Mouse (Mus musculus) liver, embryonic 11.5 days (tissue): Measurements from ENCODE around the gene Art3. TPM values are rescaled to one million over a fixed set of nuclear protein-coding genes. Genes with fewer than 3 reads are reported as not detected.

Experiments used
- ATAC-seq: fragments of 200-750 bp; cut with Nextera tagmentation; replicated peaks from 2 replicates; pipeline ENCODE4 v1.8.0; 2017; ENCODE audit warnings: moderate number of reproducible peaks, mild to moderate bottlenecking, moderate TSS enrichment, moderate library complexity; ENCODE audit not compliant: low FRiP score
- DNase-seq: peaks from one replicate; pipeline ENCODE4 v3.0.0-alpha.2; 2017; ENCODE audit warnings: low spot score
- H3K27ac ChIP-seq: fragments of 300-500 bp; sonication (generic); 2 replicates; pipeline ENCODE4 v1.5.1; 2014; ENCODE audit warnings: mild to moderate bottlenecking, low read depth, low read length, control low read depth
- H3K27me3 ChIP-seq: fragments of 300-500 bp; sonication (generic); replicated peaks from 2 replicates; pipeline ENCODE4 v1.6.1; 2014; ENCODE audit warnings: low read length, mixed read lengths; ENCODE audit not compliant: control insufficient read depth, insufficient read depth
- H3K36me3 ChIP-seq: fragments of 300-500 bp; sonication (generic); 2 replicates; pipeline ENCODE4 v1.6.1; 2014; ENCODE audit warnings: mild to moderate bottlenecking, low read length, moderate library complexity, mixed read lengths; ENCODE audit not compliant: control insufficient read depth, insufficient read depth
- H3K4me1 ChIP-seq: fragments of 300-500 bp; sonication (generic); replicated peaks from 2 replicates; pipeline ENCODE4 v1.6.1; 2014; ENCODE audit warnings: low read length, mixed read lengths; ENCODE audit not compliant: control insufficient read depth, insufficient read depth
- H3K4me2 ChIP-seq: fragments of 300-500 bp; sonication (generic); 2 replicates; pipeline ENCODE4 v1.6.1; 2014; ENCODE audit warnings: mild to moderate bottlenecking, control low read depth, moderate library complexity
- H3K4me3 ChIP-seq: fragments of 300-500 bp; sonication (generic); 2 replicates; pipeline ENCODE4 v1.5.1; 2014; ENCODE audit warnings: low read depth, low read length, control low read depth
- H3K9ac ChIP-seq: fragments of 300-500 bp; sonication (generic); 2 replicates; pipeline ENCODE4 v1.6.1; 2014; ENCODE audit warnings: low read depth, low read length, control low read depth
- H3K9me3 ChIP-seq: fragments of 300-500 bp; sonication (generic); 2 replicates; pipeline ENCODE4 v1.6.1; 2016; ENCODE audit warnings: low read length, inconsistent platforms, mixed read lengths; ENCODE audit not compliant: control insufficient read depth
- WGBS: fragments of 180-500 bp; shearing (Covaris S2); extraction: QIAGEN DNeasy Blood & Tissue Kit; methylation state at CpG from one replicate; pipeline ENCODE4 v1.1.7; 2014; 5-methylcytosine and 5-hydroxymethylcytosine counted together
- polyA plus RNA-seq: library from polyadenylated mRNA; unstranded; fragments of >200 nt; fragmentation: Nextera tagmentation; extraction: Ambion mirVana; gene quantifications from 2 replicates; pipeline ENCODE4 v1.2.1, GENCODE M21; 2014

Art3 gene
- polyA plus RNA-seq, 1 experiment from 2014 or later: 1.8 TPM

DNA sequence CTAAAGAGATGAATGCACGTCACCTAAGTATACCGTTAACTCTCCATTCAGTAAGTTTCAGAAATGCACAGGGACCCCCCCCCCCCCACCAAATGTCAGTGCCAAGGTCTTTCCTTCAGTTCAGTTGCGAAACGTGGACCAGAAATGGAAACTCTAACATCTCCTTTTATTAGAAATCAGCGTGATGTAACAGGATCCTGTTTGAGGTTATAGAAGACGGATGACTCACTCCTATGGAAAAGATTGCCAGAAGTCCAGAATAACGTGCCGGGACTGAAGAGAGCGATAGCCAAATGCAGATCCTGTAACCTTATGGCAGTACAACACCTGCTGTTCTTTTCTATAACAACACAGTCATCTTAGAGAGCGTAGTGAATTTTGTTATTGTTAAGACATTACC lies 36.8 kb downstream of the Art3 start:
- no peak overlapping the region for H3K4me2 ChIP-seq
- no peak for DNase-seq
- no peaks in the 10 kb centered on the region for H3K9me3 ChIP-seq
- H3K27ac ChIP-seq: no peak overlapping the region
- H3K4me1 ChIP-seq: peaks cover 10% of the 10 kb centered on the region; the same call in 1 of the 2 replicates
- H3K36me3 ChIP-seq: no peaks in the 10 kb centered on the region
- no peak overlapping the region for H3K4me3 ChIP-seq
- no peaks in the 10 kb centered on the region; the same call in 1 of the 2 replicates for H3K27me3 ChIP-seq
- ATAC-seq: no peak
- no peak overlapping the region for H3K9ac ChIP-seq
- WGBS: 66% methylated on average over 10 of the region's 10 CpGs

DNA sequence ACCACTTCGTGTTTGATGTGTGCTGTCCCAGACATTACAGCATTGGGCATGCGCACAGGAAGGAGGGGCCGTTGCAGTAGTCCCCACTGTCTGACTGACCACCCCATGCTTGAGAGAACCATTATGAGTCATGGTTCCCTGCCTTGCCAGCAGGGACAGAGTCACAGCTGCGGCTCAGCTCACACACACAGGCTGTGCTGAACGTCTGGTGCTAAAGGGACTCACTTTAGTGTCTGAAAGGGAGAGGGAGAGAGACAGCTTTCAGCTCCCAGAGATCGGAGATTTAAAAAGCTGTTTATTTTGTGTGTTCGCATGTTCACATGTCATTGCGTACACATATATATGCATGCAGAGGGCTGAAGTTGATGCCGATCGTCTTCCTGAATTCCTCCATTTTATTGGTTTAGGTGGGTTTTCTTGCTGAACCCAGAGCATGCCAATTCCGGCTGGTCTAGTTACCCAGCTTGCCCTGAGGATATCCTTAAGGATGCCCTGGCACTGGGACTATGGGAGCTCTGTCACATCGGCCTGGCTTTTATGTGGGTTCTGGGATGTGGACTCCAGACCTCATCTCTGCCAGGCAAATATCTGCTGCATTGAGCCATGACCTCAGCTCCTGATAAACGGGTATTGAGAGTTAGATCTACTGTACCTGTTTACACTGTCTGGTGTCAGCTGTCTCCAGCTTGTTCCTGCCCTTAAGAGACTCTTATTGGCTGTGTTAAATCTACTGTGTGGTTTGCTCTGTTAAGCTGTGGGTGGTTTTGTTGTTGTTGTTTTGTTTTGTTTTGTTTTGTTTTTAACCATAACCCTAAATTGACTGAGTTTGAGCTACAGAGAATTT lies 37.7 kb downstream of the Art3 start:
- Histone ChIP-seq H3K4me3 (no peak overlapping the region), H3K4me1 (peaks cover 10% of the 10 kb centered on the region; the same call in 1 of the 2 replicates), H3K9me3 (no peaks in the 10 kb centered on the region), H3K36me3 (no peaks in the 10 kb centered on the region), H3K27ac (no peak overlapping the region), H3K4me2 (no peak overlapping the region), H3K9ac (no peak overlapping the region), H3K27me3 (no peaks in the 10 kb centered on the region)
- peak; percentile 40; the same call in 1 of the 2 replicates for ATAC-seq
- DNase-seq: no peak
- 67% methylated on average over 13 of the region's 13 CpGs for WGBS

DNA sequence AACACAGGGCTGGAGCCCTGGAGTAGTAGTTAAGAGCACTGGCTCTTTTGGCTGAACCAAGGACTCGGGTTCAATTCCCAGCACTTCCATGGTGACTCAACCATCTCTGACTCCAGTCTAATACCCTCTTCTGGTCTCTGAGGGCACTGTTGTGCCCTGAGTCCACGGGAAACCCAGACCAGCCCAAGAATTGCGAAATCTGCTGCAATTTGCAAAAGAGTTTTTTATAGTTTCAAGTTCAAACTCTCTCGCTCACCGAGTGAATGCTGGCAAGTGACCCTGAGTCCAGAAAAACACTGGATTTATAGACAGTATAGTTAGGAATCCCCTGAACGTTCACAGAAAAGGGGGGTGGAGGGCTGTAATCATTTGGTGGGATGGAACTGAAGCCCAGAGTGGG lies 38.8 kb downstream of the Art3 start:
- peaks cover 11% of the 10 kb centered on the region; the same call in 1 of the 2 replicates for H3K4me1 ChIP-seq
- DNase-seq: no peak
- H3K36me3 ChIP-seq: no peaks in the 10 kb centered on the region
- no peak overlapping the region for H3K4me2 ChIP-seq
- 58% methylated on average over 6 of the region's 6 CpGs for WGBS
- no peak overlapping the region for H3K9ac ChIP-seq
- no peak overlapping the region for H3K27ac ChIP-seq
- H3K27me3 ChIP-seq: no peaks in the 10 kb centered on the region
- no peaks in the 10 kb centered on the region for H3K9me3 ChIP-seq
- no peak overlapping the region for H3K4me3 ChIP-seq
- ATAC-seq: no peak

DNA sequence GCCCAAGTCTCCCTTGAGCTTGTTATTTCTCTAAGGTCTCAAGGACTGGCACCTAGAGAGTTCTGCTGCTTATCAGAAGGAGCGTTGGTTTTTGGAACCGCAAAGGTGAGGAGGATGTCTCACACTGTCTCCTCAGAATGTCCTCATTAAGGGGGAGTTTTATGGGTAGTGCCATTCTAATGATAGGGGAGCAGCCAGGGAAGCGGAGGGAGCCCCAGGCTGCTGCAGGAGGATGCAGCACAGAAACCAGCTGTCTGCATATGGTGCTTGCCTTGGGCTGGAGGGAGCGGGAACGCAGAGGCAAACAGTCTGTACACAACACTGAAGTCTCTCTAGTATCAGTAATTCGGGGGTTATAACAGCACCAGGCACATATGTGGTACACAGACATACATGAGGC lies 39.3 kb downstream of the Art3 start:
- Histone ChIP-seq H3K36me3 (no peaks in the 10 kb centered on the region), H3K9ac (no peak overlapping the region), H3K4me1 (peaks cover 16% of the 10 kb centered on the region), H3K4me2 (no peak overlapping the region), H3K9me3 (no peaks in the 10 kb centered on the region), H3K27me3 (no peaks in the 10 kb centered on the region), H3K27ac (no peak overlapping the region), H3K4me3 (no peak overlapping the region)
- WGBS: 87% methylated on average over 6 of the region's 6 CpGs
- ATAC-seq: no peak
- no peak for DNase-seq

DNA sequence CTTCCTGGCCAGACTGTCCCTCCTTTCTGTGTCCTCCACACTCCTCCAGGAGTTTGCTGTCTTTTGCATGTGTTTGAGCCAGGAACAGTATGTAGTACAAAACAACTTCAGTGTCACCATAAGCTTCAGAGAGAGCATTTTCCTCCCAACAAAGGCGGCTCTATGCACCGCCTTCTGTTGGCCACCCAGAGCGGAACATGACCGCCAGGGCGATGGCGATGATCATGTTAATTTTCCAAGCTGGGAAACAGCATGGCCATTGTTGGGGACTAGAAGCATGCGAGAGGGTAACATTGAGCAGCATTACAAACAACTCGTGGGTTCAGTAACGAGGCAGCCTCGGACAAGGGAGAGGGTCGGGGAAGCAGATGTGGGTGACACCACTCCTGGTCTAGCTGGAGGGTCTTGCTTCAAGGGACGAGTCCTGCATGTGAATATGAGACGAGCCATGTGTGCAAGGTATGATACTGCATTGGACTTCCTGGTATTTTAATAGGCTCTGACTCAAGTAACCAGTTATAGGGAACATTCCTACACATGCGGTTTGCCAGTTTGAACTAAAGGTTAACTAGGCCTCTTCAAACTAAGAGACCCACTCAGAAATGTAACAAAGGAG lies 39.8 kb downstream of the Art3 start:
- ATAC-seq (no peak), DNase-seq (no peak)
- H3K4me3 ChIP-seq: no peak overlapping the region
- WGBS: 85% methylated on average over 14 of the region's 14 CpGs
- H3K4me2 ChIP-seq: no peak overlapping the region
- no peaks in the 10 kb centered on the region for H3K36me3 ChIP-seq
- no peaks in the 10 kb centered on the region for H3K27me3 ChIP-seq
- no peak overlapping the region for H3K27ac ChIP-seq
- peaks cover 19% of the 10 kb centered on the region for H3K4me1 ChIP-seq
- no peaks in the 10 kb centered on the region for H3K9me3 ChIP-seq
- no peak overlapping the region for H3K9ac ChIP-seq

DNA sequence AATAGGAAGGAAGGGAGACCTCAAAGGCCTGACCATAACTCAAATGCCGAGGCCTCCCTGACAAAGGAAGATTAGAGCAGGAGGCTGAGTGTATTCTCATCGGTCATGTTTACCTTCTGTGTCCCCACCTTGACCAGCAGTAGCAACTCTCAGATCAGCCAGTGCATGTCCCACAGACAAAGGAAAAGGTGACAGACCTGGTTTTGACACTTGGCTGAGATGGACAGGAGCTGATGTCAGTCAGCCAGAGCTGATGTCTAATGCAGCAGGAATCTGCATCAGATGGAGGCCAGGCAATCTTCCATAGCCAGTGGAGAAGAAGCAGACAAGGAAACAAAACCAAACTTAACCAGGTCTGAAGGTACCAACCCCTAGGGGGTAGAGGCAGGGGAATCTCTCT lies 41.0 kb downstream of the Art3 start:
- no peaks in the 10 kb centered on the region for H3K9me3 ChIP-seq
- peaks cover 19% of the 10 kb centered on the region for H3K4me1 ChIP-seq
- no peak overlapping the region for H3K9ac ChIP-seq
- H3K27ac ChIP-seq: no peak overlapping the region
- DNase-seq (no peak), ATAC-seq (no peak)
- H3K27me3 ChIP-seq: no peaks in the 10 kb centered on the region
- no peaks in the 10 kb centered on the region for H3K36me3 ChIP-seq
- no peak overlapping the region for H3K4me3 ChIP-seq
- WGBS: 23% methylated on average over 2 of the region's 2 CpGs
- no peak overlapping the region for H3K4me2 ChIP-seq

DNA sequence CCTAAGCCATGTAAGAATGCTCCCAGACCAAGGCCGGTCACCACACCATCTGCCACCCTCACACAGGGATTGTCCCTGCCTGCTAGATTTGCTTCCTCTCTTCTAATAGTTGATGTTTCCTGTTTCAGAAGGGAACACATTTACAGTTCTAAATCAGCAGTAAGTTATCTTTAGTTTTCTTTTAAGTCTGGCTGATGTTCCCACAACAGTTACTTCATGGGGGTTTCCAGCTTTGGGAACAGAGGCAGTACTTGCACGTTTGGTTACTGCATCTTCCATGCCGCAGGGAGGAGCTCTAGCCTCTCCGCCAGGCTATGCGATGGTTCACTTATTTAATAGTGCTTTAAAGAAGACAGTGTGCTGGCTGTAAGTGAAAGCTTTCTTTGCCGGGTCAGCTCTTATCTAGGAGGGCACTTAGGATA lies 43.1 kb downstream of the Art3 start:
- no peaks in the 10 kb centered on the region for H3K36me3 ChIP-seq
- ATAC-seq (no peak), DNase-seq (no peak)
- 30% methylated on average over 6 of the region's 6 CpGs for WGBS
- peak overlapping the region; percentile 38 for H3K4me2 ChIP-seq
- H3K27me3 ChIP-seq: no peaks in the 10 kb centered on the region
- H3K9ac ChIP-seq: no peak overlapping the region
- no peak overlapping the region for H3K4me3 ChIP-seq
- H3K9me3 ChIP-seq: no peaks in the 10 kb centered on the region
- no peak overlapping the region for H3K27ac ChIP-seq
- peaks cover 15% of the 10 kb centered on the region for H3K4me1 ChIP-seq

DNA sequence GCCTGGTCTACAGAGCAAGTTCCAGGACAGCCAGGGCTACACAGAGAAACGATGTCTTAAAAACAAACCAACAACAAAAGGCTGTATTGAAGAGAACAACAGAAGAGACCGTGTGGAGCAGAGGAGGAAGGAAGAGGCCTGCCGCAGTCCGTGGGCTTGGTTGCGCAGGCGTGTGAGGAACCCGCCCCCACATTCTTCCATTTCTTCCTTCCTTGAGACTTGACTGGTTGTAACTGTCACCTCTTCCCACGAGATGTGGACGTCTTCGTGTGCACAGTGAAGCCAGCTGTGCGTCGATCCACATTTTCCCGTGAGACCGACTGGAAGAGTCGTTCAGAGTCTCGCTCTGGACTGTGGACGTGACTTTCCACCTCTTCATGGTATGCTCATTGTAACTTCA lies 43.7 kb downstream of the Art3 start:
- peak; percentile 35; the same call in 1 of the 2 replicates for ATAC-seq
- 55% methylated on average over 17 of the region's 17 CpGs for WGBS
- peak overlapping the region; percentile 38 for H3K4me2 ChIP-seq

More for the DNA sequence above, 43.7 kb downstream of the Art3 start:
- Histone ChIP-seq H3K4me1 (peaks cover 15% of the 10 kb centered on the region), H3K9me3 (no peaks in the 10 kb centered on the region), H3K36me3 (no peaks in the 10 kb centered on the region), H3K9ac (no peak overlapping the region), H3K27me3 (no peaks in the 10 kb centered on the region), H3K27ac (no peak overlapping the region), H3K4me3 (no peak overlapping the region)
- no peak for DNase-seq
